Comparison of ENCODE assay signal across 21 mouse cellular contexts in the genomic region with DNA sequence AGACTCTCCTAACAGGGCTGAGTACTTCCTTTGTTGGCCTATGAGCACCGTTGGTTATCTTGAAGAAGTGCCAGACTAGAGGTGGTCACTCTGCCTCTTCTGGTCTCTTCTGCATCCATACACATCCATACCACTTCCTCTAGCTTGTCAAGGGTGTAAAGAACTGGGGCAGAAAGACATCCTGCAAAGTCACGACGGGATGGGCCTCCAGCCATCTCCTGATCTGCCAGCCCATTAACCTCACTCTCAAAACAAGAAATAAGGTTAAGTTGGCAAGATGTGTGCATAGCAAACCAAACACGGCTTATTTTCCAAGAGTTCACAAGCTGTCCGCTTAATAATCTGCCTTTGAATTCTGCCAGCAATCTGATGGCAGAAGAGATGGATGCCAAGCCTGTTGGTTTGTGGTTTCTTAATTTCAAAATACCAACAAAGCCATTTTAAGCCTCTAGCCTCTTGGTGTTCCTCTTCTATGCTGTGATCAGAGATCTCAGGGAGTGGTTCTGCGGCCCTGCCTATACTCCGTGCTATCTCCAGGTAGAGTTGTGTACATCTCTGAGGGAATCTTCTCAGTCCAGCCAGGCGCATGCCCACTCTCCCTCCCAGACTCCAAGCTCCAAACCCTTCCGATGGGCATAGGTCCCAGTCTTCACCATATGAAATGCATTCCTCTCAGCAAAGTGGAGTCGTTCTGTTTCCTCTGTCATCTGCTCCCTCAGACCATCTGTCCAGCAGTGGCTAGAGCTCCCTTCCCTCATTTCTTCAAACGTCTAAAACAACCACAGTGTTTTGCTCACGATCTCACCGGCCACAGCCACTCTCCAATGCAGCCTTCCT. TPM values are rescaled to one million over a fixed set of nuclear protein-coding genes. Genes with fewer than 3 reads are reported as not detected.
DNase-seq lines count a peak whose midpoint lies in the region; ATAC-seq and TF ChIP-seq lines count a peak whose summit lies in the region.
"Had no signal": no experiment of that assay in that cellular context is flagged by ENCODE, and none has a peak within 500 bp of the region (broad histone marks: within the 10 kb centered on the region; RNA-seq: fewer than 3 reads in every experiment).

No protein-coding gene starts in this region.

- no peak for TF ChIP-seq CTCF in thymus, adult 2 months (IDR thresholded peaks at IDR 0.05; ENCODE audit: borderline replicate concordance, control insufficient read depth, extremely low read depth, insufficient read depth, low read length, poor library complexity)
- TF ChIP-seq CTCF in intestine, postnatal 0 days (IDR thresholded peaks at IDR 0.05; ENCODE audit: low read depth), result no peak

- H3K27me3 ChIP-seq in heart, embryonic 11.5 days (ENCODE audit: control insufficient read depth, insufficient read depth, low read length), result no peaks in the 10 kb centered on the region
- no peaks in the 10 kb centered on the region for H3K27me3 ChIP-seq in thymus, adult 2 months (ENCODE audit: control insufficient read depth, insufficient read depth, low read length)
- H3K27me3 ChIP-seq in intestine, postnatal 0 days (replicated peaks; ENCODE audit: control insufficient read depth, insufficient read depth, low read length), result no peaks in the 10 kb centered on the region
- H3K27me3 ChIP-seq: embryonic facial prominence, embryonic 13.5 days; heart, embryonic 15.5 days; hindbrain, embryonic 13.5 days; liver, embryonic 13.5 days; stomach, embryonic 15.5 days had no signal

- no peak for ATAC-seq in heart, embryonic 11.5 days (replicated peaks; ENCODE audit: insufficient number of reproducible peaks, low FRiP score, low TSS enrichment)
- ATAC-seq in intestine, postnatal 0 days, result no peak

- H3K4me3 ChIP-seq in heart, embryonic 11.5 days (ENCODE audit: low read depth, low read length), result no peak overlapping the region
- H3K4me3 ChIP-seq in thymus, adult 2 months (ENCODE audit: control insufficient read depth, insufficient read depth, low read length), result no peak overlapping the region
- H3K4me3 ChIP-seq in intestine, postnatal 0 days (ENCODE audit: low read depth, low read length), result no peak overlapping the region
- H3K4me3 ChIP-seq: embryonic facial prominence, embryonic 13.5 days; heart, embryonic 15.5 days; hindbrain, embryonic 13.5 days; limb, embryonic 10.5 days; liver, embryonic 13.5 days; stomach, embryonic 15.5 days had no signal

- 0 out of 2 replicates have a peak, but pooled peaks cover 2% of the 10 kb centered on the region for H3K4me1 ChIP-seq in heart, embryonic 11.5 days (ENCODE audit: control insufficient read depth, insufficient read depth, low read length)
- H3K4me1 ChIP-seq in thymus, adult 2 months (replicated peaks; ENCODE audit: control insufficient read depth, insufficient read depth, low read length), result no peaks in the 10 kb centered on the region
- H3K4me1 ChIP-seq in intestine, postnatal 0 days (replicated peaks; ENCODE audit: control insufficient read depth, insufficient read depth, low read length), result no peaks in the 10 kb centered on the region
- H3K4me1 ChIP-seq: embryonic facial prominence, embryonic 13.5 days; heart, embryonic 15.5 days; hindbrain, embryonic 13.5 days; limb, embryonic 10.5 days; liver, embryonic 13.5 days; stomach, embryonic 15.5 days had no signal

- no peaks in the 10 kb centered on the region for H3K36me3 ChIP-seq in heart, embryonic 11.5 days (ENCODE audit: control insufficient read depth, insufficient read depth, low read length)
- no peaks in the 10 kb centered on the region for H3K36me3 ChIP-seq in thymus, adult 2 months (ENCODE audit: control insufficient read depth, insufficient read depth, low read length)
- no peaks in the 10 kb centered on the region for H3K36me3 ChIP-seq in intestine, postnatal 0 days (ENCODE audit: control insufficient read depth, insufficient read depth)
- H3K36me3 ChIP-seq: embryonic facial prominence, embryonic 13.5 days; heart, embryonic 15.5 days; hindbrain, embryonic 13.5 days; limb, embryonic 10.5 days; liver, embryonic 13.5 days; stomach, embryonic 15.5 days had no signal

- WGBS in heart, embryonic 11.5 days (ENCODE audit: insufficient replicate concordance), result 80% methylated on average over 13 of the region's 13 CpGs
- WGBS in thymus, adult 2 months, result 71% methylated on average over 13 of the region's 13 CpGs
- WGBS in intestine, postnatal 0 days, result 87% methylated on average over 13 of the region's 13 CpGs

- TF ChIP-seq POLR2A in thymus, adult 2 months (IDR thresholded peaks at IDR 0.05; ENCODE audit: control insufficient read depth, extremely low read depth, insufficient read depth, low read length, poor library complexity), result no peak

- H3K9me3 ChIP-seq in heart, embryonic 11.5 days (replicated peaks; ENCODE audit: control insufficient read depth, low read length), result 0 out of 2 replicates have a peak, but pooled peaks cover 3% of the 10 kb centered on the region
- no peaks in the 10 kb centered on the region for H3K9me3 ChIP-seq in intestine, postnatal 0 days (ENCODE audit: control insufficient read depth)
- H3K9me3 ChIP-seq: embryonic facial prominence, embryonic 13.5 days; heart, embryonic 15.5 days; hindbrain, embryonic 13.5 days; limb, embryonic 10.5 days; liver, embryonic 13.5 days; stomach, embryonic 15.5 days had no signal

- H3K4me2 ChIP-seq in heart, embryonic 11.5 days, result no peak overlapping the region
- no peak overlapping the region for H3K4me2 ChIP-seq in intestine, postnatal 0 days (replicated peaks; ENCODE audit: low read depth)
- H3K4me2 ChIP-seq: embryonic facial prominence, embryonic 13.5 days; heart, embryonic 15.5 days; hindbrain, embryonic 13.5 days; liver, embryonic 13.5 days; midbrain, embryonic 11.5 days; stomach, embryonic 15.5 days had no signal

- no peak overlapping the region for H3K27ac ChIP-seq in heart, embryonic 11.5 days (ENCODE audit: low read depth, low read length)
- no peak overlapping the region for H3K27ac ChIP-seq in thymus, adult 2 months (ENCODE audit: control insufficient read depth, insufficient read depth, low read length)
- H3K27ac ChIP-seq in intestine, postnatal 0 days (ENCODE audit: low read depth, low read length), result no peak overlapping the region
- H3K27ac ChIP-seq: embryonic facial prominence, embryonic 13.5 days; heart, embryonic 15.5 days; hindbrain, embryonic 13.5 days; limb, embryonic 10.5 days; liver, embryonic 13.5 days; stomach, embryonic 15.5 days had no signal

- DNase-seq in heart, adult 11 months, result peak; percentile 74
- DNase-seq in right cerebral cortex, postnatal 10 days (ENCODE audit: low spot score in 2 of 2), result peak; percentile 47 to 53
- no peak for DNase-seq in right cerebral cortex, postnatal 4 days
- DNase-seq in cerebellum, postnatal 14 days, result peak; percentile 82 to 86
- no peak for DNase-seq in thymus, adult 2 months
- no peak for DNase-seq in gastrocnemius, postnatal 25 days
- DNase-seq: adrenal gland, postnatal 10 days; B cell, adult 2 months; gastrocnemius, postnatal 36 days; kidney, adult 2 months; liver, embryonic 13.5 days; lung, postnatal 14 days; thymus, postnatal 36 days had no signal

- no peak overlapping the region for H3K9ac ChIP-seq in heart, embryonic 11.5 days (ENCODE audit: low read depth, low read length)
- no peak overlapping the region for H3K9ac ChIP-seq in intestine, postnatal 0 days (ENCODE audit: low read depth, low read length)
- H3K9ac ChIP-seq: embryonic facial prominence, embryonic 13.5 days; heart, embryonic 15.5 days; hindbrain, embryonic 13.5 days; liver, embryonic 13.5 days; stomach, embryonic 15.5 days had no signal

RNA-seq across cellular contexts. Expression of a gene that starts 33.6 kb away (rescaled TPM):
- 23.6 and 28.0 TPM in 2 replicates for polyA plus RNA-seq in heart, embryonic 11.5 days (2014; fragmentation: Nextera tagmentation; extraction: Ambion mirVana)
- 33.5 and 50.2 TPM in 2 replicates for polyA plus RNA-seq in thymus, adult 2 months (2012; rRNA removed)
- 11.4 and 12.8 TPM in 2 replicates for polyA plus RNA-seq in intestine, postnatal 0 days (2015; fragmentation: Nextera tagmentation; extraction: Ambion mirVana)
- 1 to 10 TPM; 7.8 to 8.1 TPM for total RNA-seq in gastrocnemius, postnatal 25 days (2021)

RNA-seq across cellular contexts. Expression of a gene that starts 50.6 kb away (rescaled TPM):
- polyA plus RNA-seq in heart, embryonic 11.5 days (2014; fragmentation: Nextera tagmentation; extraction: Ambion mirVana), result 1.7 and 1.8 TPM in 2 replicates
- 5.5 TPM in 2 replicates for polyA plus RNA-seq in thymus, adult 2 months (2012; rRNA removed)
- 1.5 and 2.3 TPM in 2 replicates for polyA plus RNA-seq in intestine, postnatal 0 days (2015; fragmentation: Nextera tagmentation; extraction: Ambion mirVana)
- total RNA-seq in gastrocnemius, postnatal 25 days (2021), result 1 to 10 TPM; 2.6 to 6.0 TPM

Comparison
In these comparisons a context has a peak if more than half of its experiments do, and no peak if none do; other contexts are left out.
1. DNase-seq: peak in heart, adult 11 months (single experiment), right cerebral cortex, postnatal 10 days (2 of 2) and cerebellum, postnatal 14 days (2 of 2); none in right cerebral cortex, postnatal 4 days (single experiment), thymus, adult 2 months (single experiment) and gastrocnemius, postnatal 25 days (single experiment).